Mouse (Mus musculus) hindlimb bud, embryonic 11.5 days (tissue): ENCODE data around the gene Gab1.

ENCODE experiments used
- DNase-seq: peaks from one replicate; pipeline ENCODE4 v3.0.0-alpha.2; 2012; ENCODE audit warnings: low read depth, low spot score; ENCODE audit errors: extremely low spot score

The Gab1 gene

GRCm38 (mm10) chr8:80847912-80848311 is 32.4 kb downstream of the Gab1 start:
- no peak for DNase-seq

DNA sequence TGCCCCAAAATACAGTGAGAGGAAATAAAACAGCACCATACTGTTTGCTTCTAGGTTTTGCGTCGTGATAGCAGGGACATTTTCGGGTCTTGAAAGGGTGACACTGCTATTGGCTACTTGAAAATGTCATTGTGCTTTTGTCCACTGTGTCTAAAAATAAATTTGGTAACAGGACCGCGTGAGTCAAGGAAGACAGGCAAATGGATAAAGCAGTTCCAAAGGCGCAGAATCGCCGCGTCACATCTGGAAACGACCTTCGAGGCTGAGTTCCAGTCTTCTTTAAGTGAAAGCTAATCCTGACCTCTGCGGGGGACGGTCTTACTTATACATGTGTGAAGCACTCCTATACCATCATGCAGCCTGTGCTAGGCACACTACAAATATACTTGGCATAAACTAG is 35.0 kb downstream of the Gab1 start:
- DNase-seq, result no peak

DNA sequence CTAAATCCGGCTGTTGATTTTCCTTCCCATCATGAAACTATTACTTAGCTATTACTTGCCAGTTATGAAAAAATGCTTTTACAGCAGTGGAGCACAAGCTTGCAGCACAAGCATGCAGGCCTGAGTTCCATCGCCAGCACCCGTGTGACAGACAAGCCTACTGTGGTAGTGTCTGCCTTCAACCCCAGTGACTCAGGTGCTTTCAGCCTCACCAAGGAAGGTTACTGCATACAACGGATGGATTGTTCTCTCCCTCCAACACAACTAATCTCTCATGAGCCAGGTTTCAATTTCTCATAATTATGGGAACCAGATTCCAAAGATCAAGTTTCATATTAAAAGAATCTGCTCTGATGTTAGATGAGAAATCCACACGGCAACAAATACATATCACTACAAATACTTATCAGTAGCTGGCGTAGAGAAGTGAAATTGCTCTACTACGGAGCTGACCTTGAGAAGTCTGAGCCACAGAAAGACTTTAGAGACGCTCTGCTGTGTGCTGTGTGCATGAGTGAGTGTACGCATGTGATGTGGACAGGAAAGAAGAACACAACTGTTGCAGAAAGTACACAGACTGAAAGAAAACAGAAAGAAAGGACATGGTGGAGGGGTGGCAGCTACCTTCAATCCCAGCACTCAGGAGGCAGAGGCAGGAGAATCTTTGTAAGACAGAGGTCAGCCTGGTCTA is 36.4 kb downstream of the Gab1 start:
- DNase-seq, result no peak

DNA sequence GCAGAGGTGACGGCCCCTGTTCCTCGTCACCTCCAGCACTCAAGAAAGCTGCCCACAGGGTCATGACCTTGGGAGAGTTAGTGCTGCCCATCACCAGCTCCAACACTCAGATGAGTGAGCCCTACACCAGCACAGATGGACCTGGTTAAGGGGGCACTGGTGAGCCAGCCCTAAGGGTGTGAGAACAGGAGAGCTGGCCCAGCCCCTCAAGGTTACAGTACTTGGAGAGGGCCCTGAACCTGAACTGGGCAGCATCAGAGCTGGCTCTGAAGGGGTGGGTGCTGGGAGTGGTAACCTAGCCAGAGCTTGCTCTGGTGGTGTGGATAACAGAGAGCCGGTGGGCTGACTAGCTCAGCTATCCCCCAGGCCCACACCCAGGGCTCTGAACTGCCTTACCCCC is 37.8 kb downstream of the Gab1 start:
- no peak for DNase-seq

DNA sequence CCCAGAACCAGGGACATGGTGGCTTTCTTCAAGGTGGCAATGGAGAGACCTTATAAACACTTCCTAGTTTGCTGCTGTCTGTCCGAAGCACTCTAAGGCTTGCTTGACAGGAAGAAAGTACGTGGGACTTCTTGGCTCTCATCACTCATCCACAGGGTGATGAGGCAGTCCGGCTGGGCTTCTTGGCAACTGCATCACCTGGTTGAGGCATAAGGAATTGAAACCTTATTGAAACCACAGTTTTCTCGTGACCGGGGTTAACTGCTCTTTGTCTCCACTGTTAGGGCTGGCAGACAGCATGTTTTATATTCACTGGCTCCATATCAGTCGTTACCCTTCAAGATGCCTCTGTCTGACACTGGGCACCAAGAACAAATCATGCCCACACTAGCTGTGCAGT is 40.2 kb downstream of the Gab1 start:
- no peak for DNase-seq

GRCm38 (mm10) chr8:80838199-80838598 is 42.1 kb downstream of the Gab1 start:
- DNase-seq, result no peak

GRCm38 (mm10) chr8:80835401-80835800 is 44.9 kb downstream of the Gab1 start:
- DNase-seq, result no peak

DNA sequence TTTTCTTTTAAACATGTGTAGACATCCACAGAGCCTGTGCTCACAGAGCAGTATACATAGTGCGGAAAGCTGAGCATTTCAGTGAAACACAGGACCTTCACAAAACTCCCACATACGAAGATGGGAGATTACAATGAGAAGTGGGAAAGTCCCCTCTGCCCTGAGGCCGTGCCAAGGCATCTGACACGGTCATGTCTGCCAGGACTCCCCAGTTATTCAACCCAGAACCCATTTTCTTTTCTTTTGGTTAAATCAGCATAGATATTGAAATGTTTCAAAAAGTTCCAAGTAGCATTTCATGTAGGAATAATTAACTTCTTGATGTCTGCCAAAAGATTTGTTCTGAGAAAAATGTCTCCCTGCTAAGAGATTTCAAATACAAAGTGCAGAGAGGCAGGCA is 45.9 kb downstream of the Gab1 start:
- DNase-seq, result no peak

DNA sequence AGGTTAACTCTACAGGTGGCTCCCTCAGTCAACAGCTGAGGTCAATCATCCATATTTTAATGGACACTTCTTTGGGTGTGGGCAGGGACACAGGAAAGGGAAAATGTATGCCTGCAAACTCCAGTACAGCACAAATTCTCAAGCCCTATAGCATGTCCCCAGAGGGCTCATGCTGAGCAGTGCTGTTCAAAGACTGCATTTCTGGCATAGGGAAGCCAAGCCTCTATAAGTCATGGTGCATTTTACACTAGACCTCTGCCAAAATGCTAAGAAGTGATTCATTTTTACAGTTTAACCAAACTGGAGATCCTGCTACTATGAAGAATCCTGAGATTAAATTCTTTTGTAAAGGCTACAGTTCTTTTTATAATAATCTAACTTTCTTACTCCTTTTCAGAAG is 47.8 kb downstream of the Gab1 start:
- DNase-seq, result no peak

DNA sequence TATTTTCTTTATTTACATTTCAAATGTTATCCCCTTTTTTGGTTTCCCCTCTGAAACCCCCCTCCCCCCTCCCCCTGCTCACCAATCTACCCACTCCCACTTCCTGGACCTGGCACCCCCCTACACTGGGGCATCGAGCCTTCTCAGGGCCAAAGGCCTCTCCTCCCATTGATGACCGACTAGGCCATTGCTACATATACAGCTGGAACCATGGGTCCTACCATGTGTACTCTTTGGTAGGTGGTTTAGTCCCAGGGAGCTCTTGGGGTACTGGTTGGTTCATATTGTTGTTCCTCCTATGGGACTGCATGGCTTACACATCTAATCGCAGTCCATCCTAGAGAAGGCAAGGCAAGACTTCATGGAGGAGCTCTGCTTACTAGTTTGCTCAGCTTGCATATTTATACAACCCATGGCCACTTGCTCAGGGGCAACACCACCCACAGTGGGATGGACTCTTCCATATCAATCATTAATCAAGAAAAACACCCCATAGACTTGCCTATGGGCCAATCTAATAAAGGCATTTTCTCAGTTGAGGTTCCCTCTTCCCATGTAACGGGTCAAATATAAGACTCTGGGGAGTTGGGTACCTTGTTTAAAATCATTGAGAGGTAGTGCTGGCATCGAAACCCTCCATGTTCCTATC is 48.3 kb downstream of the Gab1 start:
- DNase-seq, result no peak

DNA sequence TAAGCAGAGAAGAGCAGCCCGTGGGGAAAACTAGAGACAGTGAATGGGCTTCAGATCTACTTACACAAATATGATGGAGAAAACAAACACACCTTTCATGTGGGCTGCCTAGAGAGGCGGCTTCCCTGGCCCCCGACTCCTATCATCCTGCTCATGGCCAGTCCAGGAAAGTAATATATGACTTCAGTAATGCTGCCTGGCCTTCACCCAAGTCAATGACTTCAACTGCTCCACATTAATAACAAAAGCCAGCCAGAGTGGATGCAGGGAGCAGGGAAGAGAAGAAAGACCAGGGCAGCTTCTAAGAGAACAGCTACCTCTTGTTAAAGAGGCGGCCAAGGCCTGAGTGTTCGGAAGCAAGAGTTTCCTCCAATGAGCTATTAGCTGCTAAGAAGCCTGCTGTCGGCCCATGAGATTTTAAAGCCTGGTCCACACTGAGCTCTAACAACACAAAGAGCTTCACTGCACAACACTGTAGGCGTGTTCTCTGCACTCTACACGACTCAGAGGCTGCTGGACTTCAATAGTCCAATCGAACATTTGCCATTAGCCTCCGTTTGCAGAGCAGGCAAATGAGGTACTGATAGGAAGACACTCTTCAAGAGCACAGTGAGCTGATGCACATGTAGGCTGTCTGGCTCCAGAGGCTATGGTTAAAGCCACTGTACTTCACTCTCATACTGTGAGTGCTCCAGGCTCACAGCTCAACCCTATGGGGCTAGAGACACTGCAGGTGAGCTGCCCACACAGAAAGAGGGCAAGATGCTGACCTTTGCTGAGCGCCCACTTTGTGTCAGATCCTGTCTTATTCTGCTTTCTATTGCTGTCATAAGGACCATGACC is 49.4 kb downstream of the Gab1 start:
- no peak for DNase-seq

DNA sequence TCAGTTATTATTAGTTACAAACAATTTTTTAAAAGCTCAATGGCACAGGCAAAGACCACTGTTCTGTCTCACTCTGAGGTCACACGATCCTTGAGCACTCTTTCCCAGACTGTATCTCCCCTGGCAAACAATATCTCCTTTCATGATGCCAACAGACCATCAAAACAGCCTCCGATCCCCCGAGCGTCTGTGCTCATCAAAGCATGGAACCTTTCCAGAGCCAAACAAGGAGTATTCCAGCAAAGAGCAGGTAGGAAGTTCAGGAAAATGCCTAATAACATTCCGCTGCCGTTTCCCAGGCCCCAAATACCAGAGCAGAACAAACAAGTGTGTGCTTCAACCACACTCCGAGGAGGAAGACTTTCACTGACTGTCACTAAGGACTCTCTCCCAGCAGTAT is 50.2 kb downstream of the Gab1 start:
- no peak for DNase-seq

- DNase-seq, result no peak
Measured at GRCm38 (mm10) chr8:80826996-80827395, 53.3 kb downstream of the Gab1 start.

GRCm38 (mm10) chr8:80825136-80825535 is 55.2 kb downstream of the Gab1 start:
- DNase-seq, result no peak

- no peak for DNase-seq
Measured at GRCm38 (mm10) chr8:80824426-80824825, 55.9 kb downstream of the Gab1 start.

DNA sequence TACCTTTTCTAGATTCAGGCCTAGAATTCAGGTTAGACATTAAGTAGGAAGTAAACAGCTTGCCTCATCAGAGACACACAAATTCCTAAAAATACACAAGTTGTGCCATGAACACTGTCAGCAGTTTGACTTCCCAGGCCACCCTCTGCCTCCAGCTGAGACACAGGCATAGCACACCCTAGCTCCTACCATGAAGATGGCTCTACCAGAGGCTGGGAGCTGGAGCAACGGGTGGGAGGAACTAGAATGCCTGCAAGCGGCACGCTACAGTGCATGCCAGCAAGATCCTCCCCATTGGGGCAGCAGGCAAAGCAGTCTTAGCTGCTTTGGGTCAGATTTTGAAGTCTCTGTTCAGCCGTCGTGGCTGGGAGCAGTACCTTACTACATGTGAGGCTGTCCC is 57.1 kb downstream of the Gab1 start:
- DNase-seq, result no peak

DNA sequence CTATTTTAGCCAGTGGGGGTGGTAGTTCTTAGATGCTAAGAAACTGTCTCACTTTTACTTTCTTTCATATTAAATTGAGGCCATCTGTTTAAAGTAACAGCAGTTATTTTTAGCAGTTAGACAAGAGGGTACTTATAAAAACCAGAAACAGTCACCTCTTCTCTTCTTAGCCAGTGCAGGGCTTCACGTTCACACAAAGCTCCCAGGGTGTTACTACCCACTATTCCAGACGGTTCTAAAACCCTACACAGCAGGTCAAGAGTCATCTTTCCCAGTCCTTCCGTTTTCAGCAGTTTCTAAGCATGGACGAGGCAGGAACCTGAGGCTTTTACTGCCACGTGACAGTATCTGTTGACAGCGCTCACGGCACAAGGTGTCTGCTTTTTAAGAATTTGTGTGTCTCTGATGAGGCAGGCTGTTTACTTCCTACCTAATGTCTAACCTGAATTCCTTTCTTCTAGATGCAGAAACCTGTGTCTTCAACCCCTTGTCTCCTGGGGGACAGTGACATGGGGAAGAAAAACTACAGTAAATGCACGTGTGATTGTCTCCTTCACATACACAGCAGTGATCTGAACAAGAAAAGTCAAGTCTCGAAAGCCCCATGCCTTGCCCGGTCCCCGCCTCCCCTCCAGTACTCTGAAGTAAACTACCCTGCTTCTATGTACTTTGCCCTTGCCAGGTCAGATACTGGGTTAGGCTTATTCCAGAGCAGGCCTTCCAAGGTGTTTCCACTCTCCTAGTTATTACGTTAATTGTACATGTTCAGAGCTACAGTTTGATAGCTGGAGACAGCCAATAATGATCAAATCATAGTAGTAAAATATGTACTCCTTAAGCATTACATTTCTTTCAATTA is 58.7 kb downstream of the Gab1 start:
- no peak for DNase-seq

GRCm38 (mm10) chr8:80818978-80819377 is 61.3 kb downstream of the Gab1 start:
- DNase-seq, result no peak

DNA sequence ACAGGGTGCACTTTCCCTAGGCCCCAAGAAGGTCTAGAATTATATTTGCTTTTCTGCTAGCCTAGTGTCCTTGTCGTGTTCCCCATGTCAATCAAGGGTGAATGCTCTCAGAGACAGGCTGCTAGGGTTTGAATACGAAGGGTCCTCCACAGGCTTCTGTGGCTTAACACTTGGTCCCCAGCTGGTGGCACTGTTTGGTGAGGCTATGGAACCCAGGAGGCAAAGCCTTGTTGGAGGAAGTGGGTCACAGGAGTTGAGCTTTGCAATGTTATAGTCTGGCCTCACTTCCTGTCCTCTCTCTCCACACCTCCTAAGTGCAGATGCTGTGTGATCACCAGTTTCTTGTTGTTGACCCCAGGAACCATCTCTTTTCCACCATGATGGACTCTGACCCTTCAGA is 63.3 kb downstream of the Gab1 start:
- DNase-seq, result no peak

- no peak for DNase-seq
Measured at GRCm38 (mm10) chr8:80815179-80815578, 65.1 kb downstream of the Gab1 start.
